Mouse (Mus musculus): ENCODE data around the gene Fuz. TPM values are rescaled to one million over a fixed set of nuclear protein-coding genes. Genes with fewer than 3 reads are reported as not detected.

Fuz gene
- polyA plus RNA-seq, 1 experiment, result 30.7 TPM

DNA sequence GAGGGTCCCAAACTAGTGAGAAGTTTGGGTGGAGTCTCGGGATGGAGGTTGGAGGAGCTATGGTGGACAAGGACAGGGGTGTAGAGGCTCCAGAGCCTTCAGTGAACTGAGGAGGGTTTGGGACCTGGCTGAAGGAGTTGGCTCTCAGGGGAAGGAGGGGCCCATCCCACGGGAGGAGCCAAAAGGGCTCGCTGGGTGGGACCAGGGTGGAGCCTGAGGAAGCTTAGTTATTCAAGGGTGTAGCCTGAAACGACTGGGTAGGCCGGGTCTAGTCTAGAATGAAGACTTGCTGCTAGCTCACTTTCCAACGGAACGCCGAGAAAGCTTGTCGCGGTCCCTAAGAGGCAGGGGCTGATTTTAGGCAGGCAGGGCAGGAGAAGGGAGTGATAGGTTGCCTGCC is 56.1 kb downstream of the Fuz start:
- Histone ChIP-seq H3K4me1 (ENCODE audit: control insufficient read depth, insufficient read depth, low read length) (peaks cover 5% of the 10 kb centered on the region), H3K4me3 (ENCODE audit: insufficient read depth, low read length) (peak overlapping the region; percentile 19; the same call in 1 of the 2 replicates), H3K27ac (ENCODE audit: insufficient read depth, low read length) (no peak overlapping the region)
- TF ChIP-seq POLR2A (IDR thresholded peaks at IDR 0.05; ENCODE audit: extremely low read depth, insufficient read depth, low read length), result no peak
- no peak for TF ChIP-seq CTCF (IDR thresholded peaks at IDR 0.05; ENCODE audit: extremely low read depth, insufficient read depth, low read length)

Other genes starting within 250 kb of the Fuz start
- gene Myh14, start 225.2 kb upstream of the Fuz start, polyA plus RNA-seq (2012; rRNA removed), result 15.9 and 17.4 TPM in 2 replicates
- not detected in 2 replicates for gene Izumo2, start 187.3 kb upstream of the Fuz start, polyA plus RNA-seq (2012; rRNA removed)
- gene Vrk3, start 147.7 kb upstream of the Fuz start, polyA plus RNA-seq (2012; rRNA removed), result 32.6 and 35.7 TPM in 2 replicates
- gene Zfp473, start 145.0 kb upstream of the Fuz start, polyA plus RNA-seq (2012; rRNA removed), result 0.40 TPM in 2 replicates
- gene Nup62, start 80.0 kb upstream of the Fuz start, polyA plus RNA-seq (2012; rRNA removed), result 28.8 and 29.6 TPM in 2 replicates
- gene Il4i1, start 79.7 kb upstream of the Fuz start, polyA plus RNA-seq (2012; rRNA removed), result 1.9 and 2.3 TPM in 2 replicates
- gene Atf5, start 79.4 kb upstream of the Fuz start, polyA plus RNA-seq (2012; rRNA removed), result 15.9 and 17.5 TPM in 2 replicates
- 97.5 and 101 TPM in 2 replicates for gene Akt1s1, start 47.1 kb upstream of the Fuz start, polyA plus RNA-seq (2012; rRNA removed)
- gene Tbc1d17, start 47.0 kb upstream of the Fuz start, polyA plus RNA-seq (2012; rRNA removed), result 95.0 and 99.8 TPM in 2 replicates
- gene Pnkp, start 38.9 kb upstream of the Fuz start, polyA plus RNA-seq (2012; rRNA removed), result 35.6 and 40.8 TPM in 2 replicates
- 359 and 377 TPM in 2 replicates for gene Ptov1, start 26.3 kb upstream of the Fuz start, polyA plus RNA-seq (2012; rRNA removed)
- 121 and 129 TPM in 2 replicates for gene Med25, start 3.4 kb upstream of the Fuz start, polyA plus RNA-seq (2012; rRNA removed)
- 241 and 247 TPM in 2 replicates for gene Ap2a1, start 33.4 kb downstream of the Fuz start, polyA plus RNA-seq (2012; rRNA removed)
- gene Tsks, start 47.1 kb downstream of the Fuz start, polyA plus RNA-seq (2012; rRNA removed), result 1.5 and 2.0 TPM in 2 replicates
- gene Cpt1c, start 78.8 kb downstream of the Fuz start, polyA plus RNA-seq (2012; rRNA removed), result 154 and 164 TPM in 2 replicates
- 162 and 169 TPM in 2 replicates for gene Prmt1, start 90.5 kb downstream of the Fuz start, polyA plus RNA-seq (2012; rRNA removed)
- gene Irf3, start 101.6 kb downstream of the Fuz start, polyA plus RNA-seq (2012; rRNA removed), result 82.4 and 87.4 TPM in 2 replicates
- 6.0 and 6.2 TPM in 2 replicates for gene Bcl2l12, start 102.6 kb downstream of the Fuz start, polyA plus RNA-seq (2012; rRNA removed)
- gene Scaf1, start 120.3 kb downstream of the Fuz start, polyA plus RNA-seq (2012; rRNA removed), result 126 and 128 TPM in 2 replicates
- gene Rras, start 121.9 kb downstream of the Fuz start, polyA plus RNA-seq (2012; rRNA removed), result 34.2 and 38.3 TPM in 2 replicates
- gene Prr12, start 156.8 kb downstream of the Fuz start, polyA plus RNA-seq (2012; rRNA removed), result 14.6 and 15.5 TPM in 2 replicates
- 89.5 and 92.3 TPM in 2 replicates for gene Nosip, start 166.3 kb downstream of the Fuz start, polyA plus RNA-seq (2012; rRNA removed)
- gene Prrg2, start 166.6 kb downstream of the Fuz start, polyA plus RNA-seq (2012; rRNA removed), result 21.4 and 23.2 TPM in 2 replicates
- 12.8 and 13.1 TPM in 2 replicates for gene Rcn3, start 196.1 kb downstream of the Fuz start, polyA plus RNA-seq (2012; rRNA removed)
- gene Fcgrt, start 207.8 kb downstream of the Fuz start, polyA plus RNA-seq (2012; rRNA removed), result 30.7 and 37.0 TPM in 2 replicates
- gene Rps11, start 228.4 kb downstream of the Fuz start, polyA plus RNA-seq (2012; rRNA removed), result 361 and 402 TPM in 2 replicates
- gene Rpl13a, start 232.7 kb downstream of the Fuz start, polyA plus RNA-seq (2012; rRNA removed), result 1,470 and 1,570 TPM in 2 replicates
- 0.08 and 0.32 TPM in 2 replicates for gene Gm45713, start 240.2 kb downstream of the Fuz start, polyA plus RNA-seq (2012; rRNA removed)
- 18.4 and 20.8 TPM in 2 replicates for gene Flt3l, start 240.4 kb downstream of the Fuz start, polyA plus RNA-seq (2012; rRNA removed)

Measured in cortical plate, adult 2 months (tissue).